Mouse (Mus musculus) bone marrow macrophage, adult 2 months (primary cell): ENCODE measurements around the gene Mex3a.

ENCODE experiments used
- CTCF ChIP-seq: IDR thresholded peaks from 2 replicates; pipeline ENCODE4 v1.5.1; 2012; ENCODE audit warnings: low read depth, mild to moderate bottlenecking, low read length, moderate library complexity
- POLR2A ChIP-seq: IDR thresholded peaks from 2 replicates; pipeline ENCODE4 v1.6.1; 2012; ENCODE audit warnings: mild to moderate bottlenecking, low read depth, low read length, borderline replicate concordance

DNA sequence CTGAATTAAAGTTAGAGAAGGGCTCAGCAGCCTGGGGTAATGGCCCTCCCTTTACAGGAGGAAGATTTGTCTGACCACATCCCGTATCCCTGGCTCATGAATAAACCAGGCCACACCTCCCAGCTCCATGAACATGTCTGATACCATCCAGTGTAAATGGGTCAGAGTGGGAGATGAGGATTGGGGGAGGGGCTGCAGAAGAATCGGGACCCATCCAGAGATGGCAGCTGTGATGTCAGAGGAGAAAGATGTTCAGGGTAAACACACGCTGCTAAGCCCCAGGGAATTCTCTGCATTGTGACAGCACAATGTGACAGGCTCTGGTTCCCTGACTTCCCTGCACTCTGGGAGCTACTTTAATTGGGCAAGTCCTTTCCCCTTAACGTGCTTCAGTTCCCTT is 31.2 kb downstream of the Mex3a start:
- TF ChIP-seq POLR2A: no peak
- TF ChIP-seq CTCF: no peak
